Mouse (Mus musculus) CH12.LX (cell line): ENCODE data around the gene Ccl20. TPM values are rescaled to one million over a fixed set of nuclear protein-coding genes. Genes with fewer than 3 reads are reported as not detected.

Source experiments
- DNase-seq: peaks from one replicate; pipeline ENCODE4 v3.0.0-alpha.2; 2013; ENCODE audit errors: extremely low read depth
- H3K27ac ChIP-seq: 2 replicates; pipeline ENCODE4 v1.5.1; 2012; ENCODE audit warnings: low read depth, mild to moderate bottlenecking, control low read depth, moderate library complexity; ENCODE audit not compliant: insufficient read depth
- H3K27me3 ChIP-seq: replicated peaks from 2 replicates; pipeline ENCODE3; 2012; ENCODE audit warnings: inconsistent platforms
- H3K36me3 ChIP-seq, 2 experiments: replicated peaks in 1 of 2; 2 replicates each; pipeline versions ENCODE3 to v1.6.1; 2012; ENCODE audit warnings: inconsistent platforms in 1 of 2, low read length in 1 of 2, mild to moderate bottlenecking in 1 of 2, mixed read lengths in 1 of 2, moderate library complexity in 1 of 2; ENCODE audit not compliant: control insufficient read depth in 1 of 2, insufficient read depth in 1 of 2
- H3K4me1 ChIP-seq, 2 experiments: 2 replicates each; pipeline ENCODE4 v1.6.1; 2012; ENCODE audit warnings: inconsistent platforms in 1 of 2, moderate library complexity in 1 of 2; ENCODE audit not compliant: insufficient read depth in 2 of 2, control insufficient read depth in 1 of 2
- H3K4me2 ChIP-seq: 2 replicates; pipeline ENCODE4 v1.6.1; 2012; ENCODE audit warnings: low read depth, mild to moderate bottlenecking, control low read depth; ENCODE audit not compliant: poor library complexity, insufficient read depth, severe bottlenecking
- H3K4me3 ChIP-seq, 3 experiments: fragments of 150-350 bp in 1 of 3; sonication (generic) in 1 of 3; replicated peaks in 1 of 3; 2 replicates each; pipeline versions ENCODE3 to v1.5.1; 2011 to 2012; ENCODE audit warnings: low read depth in 2 of 3, low read length in 2 of 3, mild to moderate bottlenecking in 2 of 3, moderate library complexity in 2 of 3, control low read depth in 1 of 3, improper control_type of control experiment in 1 of 3, inconsistent platforms in 1 of 3, mixed read lengths in 1 of 3; ENCODE audit not compliant: poor library complexity in 1 of 3
- H3K79me2 ChIP-seq: replicated peaks from 2 replicates; pipeline ENCODE4 v1.6.1; 2012; ENCODE audit warnings: mild to moderate bottlenecking, moderate library complexity; ENCODE audit not compliant: control insufficient read depth, poor library complexity, insufficient read depth, severe bottlenecking; ENCODE audit errors: extremely low read depth
- H3K9ac ChIP-seq: 2 replicates; pipeline ENCODE4 v1.6.1; 2012; ENCODE audit warnings: low read depth, mild to moderate bottlenecking, control low read depth, moderate library complexity; ENCODE audit not compliant: insufficient read depth
- H3K9me3 ChIP-seq: replicated peaks from 2 replicates; pipeline ENCODE3; 2012; ENCODE audit warnings: low read length, inconsistent platforms, mixed read lengths
- BHLHE40 ChIP-seq: IDR thresholded peaks from 2 replicates; pipeline ENCODE4 v1.6.1; 2011; ENCODE audit warnings: mild to moderate bottlenecking, low read depth, low read length, improper control_type of control experiment
- CHD1 ChIP-seq: IDR thresholded peaks from 2 replicates; pipeline ENCODE4 v1.6.1; 2012; ENCODE audit warnings: low read depth, low read length, improper control_type of control experiment, inconsistent platforms
- CHD2 ChIP-seq: IDR thresholded peaks from 2 replicates; pipeline ENCODE4 v1.6.1; 2011; ENCODE audit warnings: low read length, improper control_type of control experiment
- CTCF ChIP-seq, 2 experiments: IDR thresholded peaks in 1 of 2; conservative IDR thresholded peaks in 1 of 2; 2 replicates each; pipeline ENCODE4 v1.5.1; 2011 to 2012; ENCODE audit warnings: low read depth in 2 of 2, low read length in 2 of 2, improper control_type of control experiment in 1 of 2, inconsistent platforms in 1 of 2, mild to moderate bottlenecking in 1 of 2, moderate library complexity in 1 of 2
- E2F4 ChIP-seq: IDR thresholded peaks from 2 replicates; pipeline ENCODE4 v1.6.1; 2011; ENCODE audit warnings: low read depth, low read length, improper control_type of control experiment; ENCODE audit not compliant: insufficient replicate concordance
- ELF1 ChIP-seq: IDR thresholded peaks from 2 replicates; pipeline ENCODE4 v1.6.1; 2014; ENCODE audit warnings: low read depth, mild to moderate bottlenecking, inconsistent platforms, low read length, improper control_type of control experiment
- EP300 ChIP-seq: IDR thresholded peaks from 2 replicates; pipeline ENCODE4 v1.6.1; 2011; ENCODE audit warnings: low read length, improper control_type of control experiment
- ETS1 ChIP-seq: conservative IDR thresholded peaks from 2 replicates; pipeline ENCODE4 v1.6.1; 2012; ENCODE audit warnings: low read depth, mild to moderate bottlenecking, inconsistent platforms, low read length, improper control_type of control experiment, moderate library complexity
- GABPA ChIP-seq: IDR thresholded peaks from 2 replicates; pipeline ENCODE4 v1.6.1; 2012; ENCODE audit warnings: low read depth, low read length, improper control_type of control experiment, inconsistent platforms; ENCODE audit not compliant: insufficient replicate concordance
- HCFC1 ChIP-seq: IDR thresholded peaks from 2 replicates; pipeline ENCODE4 v1.6.1; 2012; ENCODE audit warnings: low read depth, mild to moderate bottlenecking, inconsistent platforms, low read length, improper control_type of control experiment
- IRF4 ChIP-seq: IDR thresholded peaks from 2 replicates; pipeline ENCODE4 v1.6.1; 2014; ENCODE audit warnings: low read depth, mild to moderate bottlenecking, inconsistent platforms, low read length, improper control_type of control experiment
- JUN ChIP-seq: IDR thresholded peaks from 2 replicates; pipeline ENCODE4 v1.6.1; 2011; ENCODE audit warnings: low read depth, mild to moderate bottlenecking, low read length, improper control_type of control experiment, moderate library complexity; ENCODE audit not compliant: insufficient read depth
- JUND ChIP-seq: conservative IDR thresholded peaks from 2 replicates; pipeline ENCODE4 v1.6.1; 2011; ENCODE audit warnings: low read depth, low read length, improper control_type of control experiment
- KAT2A ChIP-seq: IDR thresholded peaks from 2 replicates; pipeline ENCODE4 v1.6.1; 2012; ENCODE audit warnings: low read length, improper control_type of control experiment, inconsistent platforms; ENCODE audit not compliant: insufficient replicate concordance
- MAFK ChIP-seq: IDR thresholded peaks from 2 replicates; pipeline ENCODE4 v1.6.1; 2011; ENCODE audit warnings: low read length, improper control_type of control experiment; ENCODE audit not compliant: insufficient replicate concordance
- MAX ChIP-seq: IDR thresholded peaks from 2 replicates; pipeline ENCODE4 v1.6.1; 2011; ENCODE audit warnings: low read length, improper control_type of control experiment
- MAZ ChIP-seq: IDR thresholded peaks from 2 replicates; pipeline ENCODE4 v1.6.1; 2012; ENCODE audit warnings: low read depth, mild to moderate bottlenecking, inconsistent platforms, low read length, improper control_type of control experiment, moderate library complexity
- MEF2A ChIP-seq: IDR thresholded peaks from 2 replicates; pipeline ENCODE4 v1.6.1; 2014; ENCODE audit warnings: low read depth, mild to moderate bottlenecking, inconsistent platforms, low read length, improper control_type of control experiment, borderline replicate concordance
- MXI1 ChIP-seq: IDR thresholded peaks from 2 replicates; pipeline ENCODE4 v1.6.1; 2011; ENCODE audit warnings: mild to moderate bottlenecking, low read depth, low read length, improper control_type of control experiment
- MYC ChIP-seq: IDR thresholded peaks from 2 replicates; pipeline ENCODE4 v1.6.1; 2011; ENCODE audit warnings: low read depth, mild to moderate bottlenecking, improper control_type of control experiment, low read length
- NELFE ChIP-seq: IDR thresholded peaks from 2 replicates; pipeline ENCODE4 v1.6.1; 2011; ENCODE audit warnings: low read depth, low read length, improper control_type of control experiment
- NRF1 ChIP-seq: IDR thresholded peaks from 2 replicates; pipeline ENCODE4 v1.6.1; 2014; ENCODE audit warnings: low read depth, mild to moderate bottlenecking, inconsistent platforms, low read length, improper control_type of control experiment, moderate library complexity
- PAX5 ChIP-seq: IDR thresholded peaks from 2 replicates; pipeline ENCODE4 v1.6.1; 2012; ENCODE audit warnings: low read length, inconsistent platforms, mixed read lengths
- POLR2A ChIP-seq: IDR thresholded peaks from 2 replicates; pipeline ENCODE4 v1.6.1; 2011; ENCODE audit warnings: low read depth, mild to moderate bottlenecking, improper control_type of control experiment, low read length
- POLR2AphosphoS2 ChIP-seq: IDR thresholded peaks from 2 replicates; pipeline ENCODE4 v1.6.1; 2011; ENCODE audit warnings: low read depth, low read length, improper control_type of control experiment
- RAD21 ChIP-seq: IDR thresholded peaks from 2 replicates; pipeline ENCODE4 v1.6.1; 2011; ENCODE audit warnings: low read depth, mild to moderate bottlenecking, low read length, improper control_type of control experiment, moderate library complexity
- RCOR1 ChIP-seq: conservative IDR thresholded peaks from 2 replicates; pipeline ENCODE4 v1.6.1; 2012; ENCODE audit warnings: low read depth, mild to moderate bottlenecking, inconsistent platforms, low read length, improper control_type of control experiment
- SIN3A ChIP-seq: IDR thresholded peaks from 2 replicates; pipeline ENCODE4 v1.6.1; 2012; ENCODE audit warnings: low read length, improper control_type of control experiment, inconsistent platforms
- SMC3 ChIP-seq: IDR thresholded peaks from 2 replicates; pipeline ENCODE4 v1.6.1; 2011; ENCODE audit warnings: low read depth, low read length, improper control_type of control experiment
- TBP ChIP-seq: conservative IDR thresholded peaks from 2 replicates; pipeline ENCODE4 v1.6.1; 2011; ENCODE audit warnings: low read depth, low read length, improper control_type of control experiment
- TCF12 ChIP-seq: IDR thresholded peaks from 2 replicates; pipeline ENCODE4 v1.6.1; 2014; ENCODE audit warnings: low read depth, mild to moderate bottlenecking, inconsistent platforms, low read length, improper control_type of control experiment
- UBTF ChIP-seq: IDR thresholded peaks from 2 replicates; pipeline ENCODE4 v1.6.1; 2012; ENCODE audit warnings: low read depth, mild to moderate bottlenecking, inconsistent platforms, low read length, improper control_type of control experiment, moderate library complexity
- USF1 ChIP-seq: IDR thresholded peaks from 2 replicates; pipeline ENCODE4 v1.6.1; 2014; ENCODE audit warnings: low read depth, mild to moderate bottlenecking, inconsistent platforms, low read length, improper control_type of control experiment
- USF2 ChIP-seq: conservative IDR thresholded peaks from 2 replicates; pipeline ENCODE4 v1.6.1; 2011; ENCODE audit warnings: low read depth, low read length, improper control_type of control experiment
- ZC3H11A ChIP-seq: IDR thresholded peaks from 2 replicates; pipeline ENCODE4 v1.6.1; 2012; ENCODE audit warnings: low read depth, mild to moderate bottlenecking, inconsistent platforms, low read length, improper control_type of control experiment
- ZKSCAN1 ChIP-seq: IDR thresholded peaks from 2 replicates; pipeline ENCODE4 v1.6.1; 2012; ENCODE audit warnings: low read depth, inconsistent platforms, low read length, improper control_type of control experiment, borderline replicate concordance
- ZMIZ1 ChIP-seq: IDR thresholded peaks from 2 replicates; pipeline ENCODE4 v1.6.1; 2012; ENCODE audit warnings: low read depth, mild to moderate bottlenecking, inconsistent platforms, low read length, improper control_type of control experiment
- ZNF384 ChIP-seq: IDR thresholded peaks from 2 replicates; pipeline ENCODE4 v1.6.1; 2012; ENCODE audit warnings: low read depth, low read length, improper control_type of control experiment, inconsistent platforms
- dilution Hi-C: fragments of 300-500 bp; cut with MboI; formaldehyde crosslinking; loops from 2 replicates; pipeline ENCODE4 v1.14.3; 2020; ENCODE audit warnings: low sequenced_read_pairs; ENCODE audit not compliant: extremely low pct_unique_long_range_greater_than_20kb, extremely low pct_ligation_motif_present
- in situ Hi-C: fragments of 300-500 bp; cut with MboI; formaldehyde crosslinking; loops from 3 replicates; pipeline ENCODE4 v1.14.3; 2019; ENCODE audit warnings: low sequenced_read_pairs, low pct_ligation_motif_present, low pct_unique_long_range_greater_than_20kb, mixed read lengths
- polyA plus RNA-seq: library from polyadenylated mRNA; unstranded; fragments of >175 nt; gene quantifications from 2 replicates; pipeline ENCODE4 v1.2.1, GENCODE M21; 2012; ENCODE audit warnings: low read depth; ENCODE audit not compliant: insufficient read length
- total RNA-seq, 2 experiments: library from RNA; depleted of rRNA; stranded (reverse); fragments of 300-350 nt in 1 of 2; fragments of >200 nt in 1 of 2; gene quantifications; 2 replicates each; pipeline ENCODE4 v1.2.3; 2012 to 2014

Ccl20 gene
- total and polyA plus RNA-seq, 3 experiments: 0.32 to 3.4 TPM; not detected in 1

- no peak for TF ChIP-seq ZMIZ1
- 0 out of 2 replicates have a peak, but pooled peaks have one; percentile 19 for TF ChIP-seq MXI1
- TF ChIP-seq IRF4: peak; percentile 47
- no peak for TF ChIP-seq ELF1
- TF ChIP-seq POLR2A: no peak
- TF ChIP-seq PAX5: no peak
- no peak for TF ChIP-seq JUND
- TF ChIP-seq ZC3H11A: no peak
- peak; percentile 9; the same call in 1 of the 2 replicates for TF ChIP-seq EP300
- no peak for TF ChIP-seq NELFE
- TF ChIP-seq CHD2: no peak
- TF ChIP-seq GABPA: no peak
- no peak for TF ChIP-seq MYC
- peak; percentile 70 for TF ChIP-seq ETS1
- no peak for TF ChIP-seq TBP
- no peak for TF ChIP-seq NRF1
- TF ChIP-seq RCOR1: no peak
- TF ChIP-seq JUN: no peak
- no peak for TF ChIP-seq E2F4
- no peak for TF ChIP-seq KAT2A
- TF ChIP-seq USF2: no peak
- TF ChIP-seq SMC3: no peak
- no peak for TF ChIP-seq MAFK
- TF ChIP-seq POLR2AphosphoS2: no peak
- no peak for TF ChIP-seq RAD21
- no peak for TF ChIP-seq ZKSCAN1
- peak; percentile 91 for TF ChIP-seq BHLHE40
- TF ChIP-seq MAZ: no peak
- TF ChIP-seq SIN3A: 0 out of 2 replicates have a peak, but pooled peaks have one; percentile 35
- no peak for TF ChIP-seq CTCF (conservative IDR thresholded peaks at IDR 0.05 in 1 of 2, IDR thresholded peaks at IDR 0.05 in 1 of 2; ENCODE audit: low read depth in 2 of 2, low read length in 2 of 2)
- no peak for TF ChIP-seq MEF2A
- no peak for TF ChIP-seq HCFC1
- no peak for TF ChIP-seq TCF12
- TF ChIP-seq UBTF: no peak
- TF ChIP-seq ZNF384: no peak
- no peak for TF ChIP-seq USF1
- TF ChIP-seq MAX: no peak
- no peak for TF ChIP-seq CHD1
- peak; percentile 17 for DNase-seq
- dilution Hi-C loops: no loop called here
- Histone ChIP-seq H3K4me1 (peaks cover 0 to 4% of the 10 kb centered on the region in 2 experiments; a peak in 1 of 4 replicates), H3K9me3 (no peaks in the 10 kb centered on the region), H3K27ac (no peak overlapping the region), H3K4me3 (no peak overlapping the region), H3K79me2 (no peaks in the 10 kb centered on the region), H3K27me3 (no peaks in the 10 kb centered on the region), H3K36me3 (no peaks in the 10 kb centered on the region), H3K9ac (0 out of 2 replicates have a peak overlapping the region, but pooled peaks have one; percentile 2), H3K4me2 (peak overlapping the region; percentile 42)
- in situ Hi-C loops: no loop called here
Measured at GRCm38 (mm10) chr1:83077016-83077415, 39.5 kb upstream of the Ccl20 start.
